Mouse (Mus musculus) lung, postnatal 0 days (tissue): ENCODE data around the gene Nipal3. TPM values are rescaled to one million over a fixed set of nuclear protein-coding genes. Genes with fewer than 3 reads are reported as not detected.
A peak's percentile ranks its signal among the peaks of the same experiment; 100 is the strongest.

Experiments used
- ATAC-seq: fragments of 200-750 bp; cut with Nextera tagmentation; 2 replicates; pipeline ENCODE4 v1.8.0; 2017; ENCODE audit warnings: moderate library complexity
- DNase-seq: peaks from one replicate; pipeline ENCODE4 v3.0.0-alpha.2; 2016; ENCODE audit warnings: low spot score
- H3K27ac ChIP-seq: fragments of 300-500 bp; sonication (generic); 2 replicates; pipeline ENCODE4 v1.5.1; 2014; ENCODE audit warnings: antibody characterized with exemption, mild to moderate bottlenecking, low read length, mixed read lengths
- H3K27me3 ChIP-seq: fragments of 300-500 bp; sonication (generic); replicated peaks from 2 replicates; pipeline ENCODE4 v1.6.1; 2014; ENCODE audit warnings: low read length, mixed read lengths; ENCODE audit not compliant: insufficient read depth
- H3K36me3 ChIP-seq: fragments of 300-500 bp; sonication (generic); 2 replicates; pipeline ENCODE4 v1.6.1; 2014; ENCODE audit warnings: low read length, mixed read lengths; ENCODE audit not compliant: insufficient read depth
- H3K4me1 ChIP-seq: fragments of 300-500 bp; sonication (generic); 2 replicates; pipeline ENCODE4 v1.6.1; 2014; ENCODE audit warnings: antibody characterized with exemption, low read depth, low read length, mixed read lengths; ENCODE audit not compliant: insufficient read depth
- H3K4me2 ChIP-seq: fragments of 300-500 bp; sonication (generic); replicated peaks from 2 replicates; pipeline ENCODE4 v1.6.1; 2014; ENCODE audit warnings: low read depth, mild to moderate bottlenecking, low read length, moderate library complexity, mixed read lengths
- H3K4me3 ChIP-seq: fragments of 300-500 bp; sonication (generic); 2 replicates; pipeline ENCODE4 v1.5.1; 2014; ENCODE audit warnings: low read depth, low read length
- H3K9ac ChIP-seq: fragments of 300-500 bp; sonication (generic); replicated peaks from 2 replicates; pipeline ENCODE4 v1.6.1; 2014; ENCODE audit warnings: low read depth, mild to moderate bottlenecking
- H3K9me3 ChIP-seq: fragments of 300-500 bp; sonication (generic); 2 replicates; pipeline ENCODE4 v1.6.1; 2016; ENCODE audit warnings: low read length, mixed read lengths
- CTCF ChIP-seq: IDR thresholded peaks from 2 replicates; pipeline ENCODE4 v1.5.1; 2016; ENCODE audit warnings: antibody characterized with exemption, mild to moderate bottlenecking
- EP300 ChIP-seq: IDR thresholded peaks from 2 replicates; pipeline ENCODE4 v1.6.1; 2016; ENCODE audit warnings: antibody characterized with exemption, mild to moderate bottlenecking, control low read depth
- WGBS: fragments of 180-500 bp; shearing (Covaris S2); extraction: QIAGEN DNeasy Blood & Tissue Kit; methylation state at CpG from one replicate; pipeline ENCODE4 v1.1.7; 2014; 5-methylcytosine and 5-hydroxymethylcytosine counted together
- polyA plus RNA-seq: library from polyadenylated mRNA; unstranded; fragments of >200 nt; fragmentation: Nextera tagmentation; extraction: Ambion mirVana; gene quantifications from 2 replicates; pipeline ENCODE4 v1.2.1, GENCODE M21; 2015

Nipal3 gene
- polyA plus RNA-seq, 1 experiment from 2014 or later, result 12.0 TPM

DNA sequence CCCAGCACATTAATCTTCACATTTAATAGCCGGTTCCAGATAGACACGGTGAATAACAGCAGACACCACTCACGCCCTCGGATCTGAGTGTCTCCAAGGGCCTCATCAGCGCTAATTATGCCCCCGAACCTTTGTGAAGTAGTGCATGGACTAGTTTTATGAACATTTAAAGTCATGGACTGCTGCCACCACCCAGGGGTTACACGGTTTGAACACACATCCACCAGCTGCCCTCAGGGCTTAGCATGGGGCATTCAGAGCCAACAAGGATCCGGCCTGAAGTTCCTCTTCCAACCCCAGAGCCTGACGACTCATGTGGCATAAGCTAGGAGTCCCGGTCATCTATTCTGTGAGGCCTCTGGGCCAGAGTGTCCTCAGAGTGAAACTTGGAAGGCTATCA lies 9.8 kb downstream of the Nipal3 start:
- no peak for TF ChIP-seq CTCF
- TF ChIP-seq EP300, result no peak

DNA sequence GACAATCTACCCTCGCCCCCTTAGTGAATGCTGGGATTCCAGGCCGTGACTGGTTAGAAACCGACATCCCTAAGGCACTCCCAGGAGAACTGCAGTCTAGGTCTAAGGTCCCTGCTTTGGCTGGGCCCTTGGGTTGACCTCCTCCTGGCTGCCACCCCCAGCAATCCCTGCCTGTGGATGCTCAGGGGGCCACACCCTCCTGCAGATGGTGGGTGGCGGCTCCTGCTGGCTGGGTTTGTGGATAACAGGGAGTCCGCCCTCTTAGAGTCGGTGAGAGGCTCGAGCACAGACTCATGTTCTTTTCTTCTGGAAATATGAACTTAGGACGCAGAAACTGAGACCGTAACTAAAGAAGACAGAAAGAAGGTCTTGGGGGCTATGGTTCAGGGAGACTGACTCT lies 14.5 kb downstream of the Nipal3 start:
- no peak overlapping the region for H3K9ac ChIP-seq
- H3K27me3 ChIP-seq, result no peaks in the 10 kb centered on the region
- no peak overlapping the region for H3K4me3 ChIP-seq
- no peaks in the 10 kb centered on the region for H3K4me1 ChIP-seq
- 0 out of 2 replicates have a peak, but pooled peaks cover 6% of the 10 kb centered on the region for H3K36me3 ChIP-seq
- DNase-seq (no peak), ATAC-seq (no peak)
- no peaks in the 10 kb centered on the region for H3K9me3 ChIP-seq
- H3K27ac ChIP-seq, result no peak overlapping the region
- TF ChIP-seq EP300 (no peak), CTCF (peak; percentile 44)
- 75% methylated on average over 9 of the region's 9 CpGs for WGBS
- H3K4me2 ChIP-seq, result no peak overlapping the region

More for the DNA sequence above, 9.8 kb downstream of the Nipal3 start:
- no peak overlapping the region for H3K9ac ChIP-seq
- no peaks in the 10 kb centered on the region for H3K27me3 ChIP-seq
- no peaks in the 10 kb centered on the region for H3K4me1 ChIP-seq
- no peak overlapping the region for H3K27ac ChIP-seq
- ATAC-seq (no peak), DNase-seq (no peak)
- no peak overlapping the region for H3K4me2 ChIP-seq
- 49% methylated on average over 10 of the region's 10 CpGs for WGBS
- no peak overlapping the region for H3K4me3 ChIP-seq
- no peaks in the 10 kb centered on the region for H3K9me3 ChIP-seq
- 0 out of 2 replicates have a peak, but pooled peaks cover 12% of the 10 kb centered on the region for H3K36me3 ChIP-seq

DNA sequence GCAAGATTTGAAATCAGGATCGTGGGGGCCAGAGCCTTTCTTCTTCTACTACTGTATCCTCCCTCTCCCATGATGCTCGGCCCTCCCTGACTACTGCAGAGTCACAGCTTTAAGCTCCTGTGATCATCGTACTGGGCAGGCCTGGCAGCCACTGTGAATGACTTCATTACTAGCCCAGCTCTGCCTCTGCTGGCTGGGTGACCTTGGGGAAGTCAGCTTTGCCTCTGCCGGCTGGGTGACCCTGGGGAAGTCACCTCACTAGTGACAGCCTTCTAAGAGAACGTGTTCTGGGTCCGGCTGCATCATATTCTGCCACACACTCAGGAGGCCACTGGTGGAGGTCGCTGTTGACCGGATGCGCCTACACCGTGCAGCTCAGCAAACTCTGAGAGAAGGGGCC lies 17.0 kb downstream of the Nipal3 start:
- TF ChIP-seq CTCF (no peak), EP300 (no peak)
- WGBS, result 87% methylated on average over 10 of the region's 10 CpGs

DNA sequence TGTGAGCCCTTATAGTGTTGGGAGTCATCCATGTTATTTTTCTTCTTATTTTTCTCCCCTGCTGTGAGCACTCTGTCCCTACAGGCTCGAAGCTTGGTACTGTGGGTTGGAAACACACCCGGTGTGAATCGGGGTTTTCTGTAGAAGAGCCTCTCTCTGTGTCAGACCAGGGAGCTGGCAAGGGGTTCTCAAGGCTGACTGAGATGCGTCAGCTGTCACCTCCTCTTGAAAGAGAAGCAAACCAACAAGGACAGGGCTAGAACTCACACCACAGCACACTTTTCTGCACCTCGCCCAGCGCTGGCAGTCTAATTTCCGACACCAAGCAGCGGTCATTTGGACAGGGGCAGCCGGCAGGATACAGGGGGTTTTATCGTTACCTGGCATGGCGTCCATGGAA lies 31.4 kb downstream of the Nipal3 start:
- 86% methylated on average over 11 of the region's 11 CpGs for WGBS
- no peak overlapping the region for H3K27ac ChIP-seq
- no peaks in the 10 kb centered on the region for H3K9me3 ChIP-seq
- H3K4me1 ChIP-seq, result no peaks in the 10 kb centered on the region
- DNase-seq, result no peak
- H3K27me3 ChIP-seq, result no peaks in the 10 kb centered on the region
- no peak for TF ChIP-seq CTCF
- TF ChIP-seq EP300, result no peak
- no peak for ATAC-seq
- no peak overlapping the region for H3K4me2 ChIP-seq
- H3K36me3 ChIP-seq, result no peaks in the 10 kb centered on the region
- no peak overlapping the region for H3K4me3 ChIP-seq
- no peak overlapping the region for H3K9ac ChIP-seq

More for the DNA sequence above, 17.0 kb downstream of the Nipal3 start:
- DNase-seq, result no peak
- no peaks in the 10 kb centered on the region for H3K9me3 ChIP-seq
- H3K4me2 ChIP-seq, result no peak overlapping the region
- no peak overlapping the region for H3K9ac ChIP-seq
- no peak overlapping the region for H3K4me3 ChIP-seq
- 0 out of 2 replicates have a peak, but pooled peaks cover 6% of the 10 kb centered on the region for H3K36me3 ChIP-seq
- H3K27me3 ChIP-seq, result no peaks in the 10 kb centered on the region
- no peak for ATAC-seq
- no peaks in the 10 kb centered on the region for H3K4me1 ChIP-seq
- H3K27ac ChIP-seq, result no peak overlapping the region

DNA sequence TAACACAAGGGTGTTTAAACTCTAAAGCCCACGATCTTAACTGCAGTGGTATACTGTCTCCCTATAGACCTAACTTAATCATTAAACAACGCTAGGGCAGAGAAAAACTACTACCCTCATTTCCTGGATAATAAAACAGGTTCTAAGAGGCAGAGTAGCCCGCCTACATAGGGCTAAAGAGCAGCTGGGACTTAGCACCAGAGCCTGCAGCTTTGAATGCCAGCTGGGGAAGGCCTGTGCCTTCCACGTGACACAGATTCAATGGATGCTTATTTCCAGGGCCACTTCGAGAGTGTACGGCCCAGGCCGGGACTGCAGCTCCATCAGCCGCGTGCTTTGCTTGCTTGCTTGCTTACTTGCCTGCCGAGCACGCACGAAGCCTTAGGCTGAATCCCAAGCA lies 41.3 kb downstream of the Nipal3 start:
- H3K9ac ChIP-seq, result no peak overlapping the region
- no peaks in the 10 kb centered on the region for H3K27me3 ChIP-seq
- H3K4me1 ChIP-seq, result peaks cover 9% of the 10 kb centered on the region; the same call in 1 of the 2 replicates
- H3K9me3 ChIP-seq, result no peaks in the 10 kb centered on the region
- H3K4me3 ChIP-seq, result no peak overlapping the region
- DNase-seq (peak; percentile 31), ATAC-seq (peak; percentile 63)
- peak overlapping the region; percentile 45; the same call in 1 of the 2 replicates for H3K27ac ChIP-seq
- TF ChIP-seq EP300, result peak; percentile 3; the same call in 1 of the 2 replicates
- no peak for TF ChIP-seq CTCF
- WGBS, result 44% methylated on average over 12 of the region's 12 CpGs
- H3K4me2 ChIP-seq, result no peak overlapping the region
- H3K36me3 ChIP-seq, result no peaks in the 10 kb centered on the region

DNA sequence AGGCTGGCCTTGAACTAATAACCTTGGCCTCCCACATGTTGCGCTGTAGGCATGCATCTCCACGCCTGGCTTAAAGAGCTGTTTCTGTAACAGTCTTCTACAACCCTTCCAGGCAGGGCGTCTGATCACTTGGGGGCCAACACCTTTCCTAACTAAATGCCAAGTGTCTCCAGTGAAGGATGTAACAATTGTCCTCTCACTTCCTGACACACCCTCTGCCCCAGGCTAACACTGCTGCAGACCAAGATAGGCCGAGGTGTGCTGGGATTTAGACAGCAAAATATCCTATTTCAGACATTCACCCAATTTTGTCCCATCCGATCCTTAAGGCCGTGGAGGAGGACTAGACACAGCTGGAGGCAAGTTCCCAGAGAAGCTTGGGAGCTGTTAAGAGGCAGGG lies 41.7 kb downstream of the Nipal3 start:
- H3K9ac ChIP-seq, result no peak overlapping the region
- no peaks in the 10 kb centered on the region for H3K27me3 ChIP-seq
- no peak overlapping the region for H3K4me2 ChIP-seq
- DNase-seq, result peak; percentile 58
- ATAC-seq, result peak; percentile 65
- peak overlapping the region; percentile 45; the same call in 1 of the 2 replicates for H3K27ac ChIP-seq
- H3K4me1 ChIP-seq, result peaks cover 9% of the 10 kb centered on the region; the same call in 1 of the 2 replicates
- WGBS, result 50% methylated on average over 6 of the region's 6 CpGs
- H3K36me3 ChIP-seq, result no peaks in the 10 kb centered on the region
- TF ChIP-seq CTCF (no peak), EP300 (peak; percentile 76)
- no peak overlapping the region for H3K4me3 ChIP-seq
- H3K9me3 ChIP-seq, result no peaks in the 10 kb centered on the region
